ENCODE assay signal across 28 mouse cellular contexts in the genomic region with DNA sequence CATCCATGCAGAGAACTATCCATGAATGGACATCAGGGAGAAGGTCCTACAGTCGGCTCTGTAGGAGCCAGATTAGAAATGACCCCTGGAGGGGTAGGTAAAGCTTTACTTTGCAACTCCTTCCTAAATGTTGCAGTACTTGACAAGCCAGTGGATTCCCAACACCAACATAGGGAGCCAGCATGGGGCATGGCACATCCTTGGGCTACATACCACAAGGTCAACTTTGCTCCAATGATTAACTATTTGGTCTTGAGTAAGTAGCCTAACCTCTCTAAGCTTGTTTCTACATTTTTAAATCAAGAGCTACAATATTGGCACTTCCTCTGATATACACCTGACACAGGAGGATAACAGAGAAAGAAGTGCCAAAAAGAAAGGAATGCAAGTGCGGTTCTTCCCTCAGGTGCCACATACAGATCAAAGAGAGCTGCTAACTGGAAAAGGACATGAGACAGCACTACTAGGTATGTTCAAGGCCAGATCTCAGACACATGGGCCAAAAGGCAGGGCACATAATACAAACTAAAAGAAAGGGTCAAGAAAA. TPM values are rescaled to one million over a fixed set of nuclear protein-coding genes. Genes with fewer than 3 reads are reported as not detected.
DNase-seq lines count a peak whose midpoint lies in the region; ATAC-seq and TF ChIP-seq lines count a peak whose summit lies in the region.
"Had no signal": no experiment of that assay in that cellular context is flagged by ENCODE, and none has a peak within 500 bp of the region (broad histone marks: within the 10 kb centered on the region; RNA-seq: fewer than 3 reads in every experiment).

No protein-coding gene starts in this region.

- TF ChIP-seq CTCF in lung, embryonic 14.5 days (IDR thresholded peaks at IDR 0.05; ENCODE audit: low read depth): no peak
- no peak for TF ChIP-seq CTCF in kidney, postnatal 0 days (IDR thresholded peaks at IDR 0.05; ENCODE audit: low read depth)

- no peaks in the 10 kb centered on the region for H3K9me3 ChIP-seq in lung, embryonic 14.5 days (ENCODE audit: low read depth, low read length)
- no peaks in the 10 kb centered on the region for H3K9me3 ChIP-seq in kidney, postnatal 0 days (replicated peaks; ENCODE audit: low read length)
- H3K9me3 ChIP-seq: hindbrain, embryonic 13.5 days; limb, embryonic 12.5 days; midbrain, embryonic 13.5 days; neural tube, embryonic 13.5 days had no signal

- H3K4me1 ChIP-seq in lung, embryonic 14.5 days (ENCODE audit: insufficient read depth): peaks cover 44% of the 10 kb centered on the region
- peaks cover 47% of the 10 kb centered on the region for H3K4me1 ChIP-seq in kidney, postnatal 0 days (replicated peaks; ENCODE audit: insufficient read depth, low read length)

- H3K27me3 ChIP-seq in lung, embryonic 14.5 days (ENCODE audit: insufficient read depth, low read length): no peaks in the 10 kb centered on the region
- no peaks in the 10 kb centered on the region for H3K27me3 ChIP-seq in kidney, postnatal 0 days (ENCODE audit: insufficient read depth, low read length)
- H3K27me3 ChIP-seq: CH12.LX; hindbrain, embryonic 13.5 days; limb, embryonic 12.5 days; megakaryocyte, embryonic 14.5 days; midbrain, embryonic 13.5 days; neural tube, embryonic 13.5 days had no signal

- H3K9ac ChIP-seq in lung, embryonic 14.5 days: no peak overlapping the region
- H3K9ac ChIP-seq in kidney, postnatal 0 days (ENCODE audit: low read depth, low read length): no peak overlapping the region
- H3K9ac ChIP-seq: hindbrain, embryonic 13.5 days; limb, embryonic 12.5 days; liver, embryonic 14.5 days; midbrain, embryonic 13.5 days had no signal

- ATAC-seq in lung, embryonic 14.5 days (ENCODE audit: insufficient read depth): no peak
- ATAC-seq in kidney, postnatal 0 days (replicated peaks; ENCODE audit: low FRiP score, low read depth): no peak
- ATAC-seq: forebrain, embryonic 14.5 days; intestine, embryonic 16.5 days; midbrain, embryonic 13.5 days had no signal

- DNase-seq in adrenal gland, adult 2 months: peak; percentile 48
- no peak for DNase-seq in adrenal gland, postnatal 10 days
- DNase-seq in kidney, adult 9 months: peak; percentile 45
- DNase-seq in kidney, postnatal 10 days: no peak
- DNase-seq in lung, embryonic 14.5 days: no peak
- DNase-seq in lung, postnatal 14 days: no peak
- no peak for DNase-seq in kidney, postnatal 0 days (ENCODE audit: low spot score)
- no peak for DNase-seq in Muller cell, postnatal 12 days (ENCODE audit: inconsistent ontology term)
- DNase-seq: adrenal gland, postnatal 14 days; cerebellum, adult 11 months; cerebellum, adult 9-10 months; cerebellum, postnatal 36 days; gastrocnemius, postnatal 25 days; heart, adult 18-20 months; heart, postnatal 36 days; layer of hippocampus, adult 9-11 months; lung, postnatal 4 days; right cerebral cortex, postnatal 4 days had no signal

- no peak overlapping the region for H3K4me3 ChIP-seq in lung, embryonic 14.5 days (ENCODE audit: low read depth, low read length)
- H3K4me3 ChIP-seq in kidney, postnatal 0 days (replicated peaks; ENCODE audit: low read depth, low read length): no peak overlapping the region
- H3K4me3 ChIP-seq: hindbrain, embryonic 13.5 days; limb, embryonic 12.5 days; megakaryocyte, embryonic 14.5 days; midbrain, embryonic 13.5 days; neural tube, embryonic 13.5 days had no signal

- H3K4me2 ChIP-seq in lung, embryonic 14.5 days: no peak overlapping the region
- no peak overlapping the region for H3K4me2 ChIP-seq in kidney, postnatal 0 days (ENCODE audit: low read length)
- H3K4me2 ChIP-seq: heart, embryonic 11.5 days; hindbrain, embryonic 13.5 days; limb, embryonic 12.5 days; midbrain, embryonic 13.5 days; neural tube, embryonic 13.5 days had no signal

- no peaks in the 10 kb centered on the region for H3K36me3 ChIP-seq in lung, embryonic 14.5 days (ENCODE audit: insufficient read depth)
- no peaks in the 10 kb centered on the region for H3K36me3 ChIP-seq in kidney, postnatal 0 days (ENCODE audit: insufficient read depth, low read length)
- H3K36me3 ChIP-seq: hindbrain, embryonic 13.5 days; limb, embryonic 12.5 days; midbrain, embryonic 13.5 days; neural tube, embryonic 13.5 days had no signal

- 37% methylated on average over 2 of the region's 2 CpGs for WGBS in lung, embryonic 14.5 days
- 51% methylated on average over 2 of the region's 2 CpGs for WGBS in kidney, postnatal 0 days

- 0 out of 2 replicates have a peak overlapping the region, but pooled peaks have one; percentile 20 for H3K27ac ChIP-seq in lung, embryonic 14.5 days (ENCODE audit: low read depth)
- peak overlapping the region; percentile 63 for H3K27ac ChIP-seq in kidney, postnatal 0 days
- H3K27ac ChIP-seq: hindbrain, embryonic 13.5 days; limb, embryonic 12.5 days; liver, embryonic 14.5 days; neural tube, embryonic 13.5 days had no signal

RNA-seq across cellular contexts. Expression of gene Znrf3, which starts 31.9 kb away (rescaled TPM):
- 10 to 100 TPM; 21.8 to 27.9 TPM for total RNA-seq in adrenal gland, adult 2 months (2021)
- polyA plus RNA-seq in adrenal gland, adult 2 months (2012; rRNA removed): 11.9 and 15.7 TPM in 2 replicates
- 10 to 100 TPM; 23.9 to 29.3 TPM for total RNA-seq in adrenal gland, postnatal 10 days (2021)
- 16.8 and 18.0 TPM in 2 replicates for polyA plus RNA-seq in lung, embryonic 14.5 days (2014; fragmentation: Nextera tagmentation; extraction: Ambion mirVana)
- polyA plus RNA-seq in kidney, postnatal 0 days (2015; fragmentation: Nextera tagmentation; extraction: Ambion mirVana): 13.3 and 15.7 TPM in 2 replicates

Comparison
In these comparisons a context has a peak if more than half of its experiments do, and no peak if none do; other contexts are left out.
1. DNase-seq: peak in adrenal gland, adult 2 months (single experiment) and kidney, adult 9 months (single experiment); none in adrenal gland, postnatal 10 days (single experiment), kidney, postnatal 10 days (single experiment), lung, embryonic 14.5 days (single experiment), lung, postnatal 14 days (single experiment), kidney, postnatal 0 days (single experiment) and Muller cell, postnatal 12 days (single experiment).